Mouse (Mus musculus): ENCODE measurements around the gene Dcst2.

Dcst2 gene

DNA sequence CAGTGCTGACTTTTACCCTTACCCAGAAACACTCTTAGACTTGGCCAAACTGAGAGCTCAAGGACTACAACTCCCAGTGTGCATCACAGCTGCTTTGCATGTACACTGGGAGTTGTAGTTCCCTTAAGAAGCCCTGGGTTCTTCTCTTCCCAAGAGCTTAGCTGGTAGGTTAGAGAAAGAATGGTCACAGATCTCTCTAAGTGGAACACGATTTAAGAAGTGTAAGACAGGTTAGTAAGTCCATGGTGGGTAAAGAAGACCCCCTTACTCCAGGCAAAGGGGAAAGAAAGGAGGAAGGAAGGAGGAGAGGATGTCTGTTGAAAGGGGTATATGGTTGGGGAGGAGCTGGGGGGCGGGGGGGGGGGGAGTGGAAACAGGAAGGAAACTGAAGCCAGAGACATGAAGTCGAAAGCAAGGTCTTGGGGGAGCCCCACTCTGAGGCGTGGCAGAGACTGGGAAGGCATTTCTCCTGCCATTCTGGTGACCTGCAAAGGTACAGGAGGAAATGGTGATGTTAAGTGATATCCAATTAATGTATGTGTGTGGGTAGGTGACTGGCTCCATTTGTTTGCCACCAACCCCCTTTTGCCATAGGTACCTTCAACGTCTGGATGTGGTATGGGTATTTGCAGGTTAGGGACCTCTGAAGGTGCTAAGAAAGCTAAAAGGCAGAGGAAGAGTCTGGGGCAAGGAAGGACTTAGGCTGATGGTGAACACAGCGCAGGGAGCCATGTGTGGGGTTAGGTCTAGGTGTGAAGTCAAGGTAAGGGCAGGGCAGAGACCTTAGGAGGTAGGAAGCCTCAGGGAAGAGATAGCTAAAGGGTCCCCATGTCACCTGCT lies 27.3 kb downstream of the Dcst2 start:
- peak; percentile 56 for DNase-seq

DNA sequence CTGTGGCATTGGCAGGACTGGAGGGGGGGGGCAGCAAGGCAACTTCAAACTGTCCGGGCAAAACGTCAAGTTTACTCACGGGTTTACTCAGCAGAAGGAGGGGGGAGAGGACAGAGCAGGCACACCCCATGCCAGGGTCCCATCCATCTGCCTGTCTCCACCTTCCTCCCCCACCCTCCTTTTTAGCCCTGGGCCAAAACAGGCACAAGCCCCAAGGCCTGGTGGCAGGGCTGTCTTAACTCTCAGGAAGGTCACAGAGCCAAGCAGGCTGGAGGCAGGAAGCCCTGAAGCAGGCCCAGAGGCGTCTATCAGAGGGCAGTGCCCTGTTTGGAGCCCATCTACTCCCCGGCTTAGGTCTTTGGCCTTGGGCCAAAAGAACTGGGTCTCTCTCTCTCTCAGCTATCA lies 28.3 kb downstream of the Dcst2 start:
- peak; percentile 21 for DNase-seq

DNA sequence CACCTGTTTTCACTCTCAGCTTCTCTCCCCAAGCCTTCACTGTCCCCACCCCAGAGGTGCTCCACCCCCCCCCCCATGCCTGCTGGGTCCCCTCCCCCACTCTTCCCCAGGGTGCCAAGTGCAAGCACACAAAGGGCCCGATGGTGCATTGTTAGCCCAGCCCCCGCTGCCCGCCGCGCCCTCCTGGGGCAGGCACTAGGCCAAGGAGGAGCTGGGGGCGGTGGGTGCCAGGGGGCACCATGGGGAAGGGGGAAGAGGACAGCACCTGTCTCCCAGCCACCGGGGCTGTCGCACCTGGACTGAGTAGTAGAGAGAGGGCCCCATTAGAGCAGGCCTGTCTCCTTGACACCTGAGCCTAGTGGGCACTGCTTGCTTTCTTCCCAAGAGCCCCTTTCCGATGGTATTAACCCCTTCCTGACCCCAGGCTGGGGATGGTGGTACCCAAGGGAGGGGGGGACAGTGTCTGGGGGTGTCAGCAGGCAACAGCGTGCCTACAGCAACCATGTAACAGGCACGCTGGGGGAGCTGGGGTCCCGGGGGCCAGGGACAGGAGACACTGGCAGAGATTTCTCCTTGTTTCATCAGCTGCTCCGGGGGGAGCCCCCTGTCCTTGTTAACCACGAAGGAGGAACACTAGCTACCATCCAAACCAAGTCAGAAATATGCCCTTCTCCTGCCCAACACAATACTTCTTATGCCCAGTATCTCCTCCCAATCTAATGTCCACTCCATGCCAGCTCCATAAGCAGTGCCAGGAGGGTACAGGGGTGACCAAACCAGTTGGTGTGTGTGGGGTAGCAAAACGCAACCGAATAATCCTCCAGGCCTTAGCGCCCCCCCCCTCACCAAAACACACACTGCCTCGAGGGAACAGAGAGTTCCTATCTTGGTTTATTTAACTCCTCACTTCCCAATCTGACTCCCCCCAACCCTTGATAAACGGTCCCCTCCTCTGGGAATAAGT lies 29.2 kb downstream of the Dcst2 start:
- DNase-seq, result peak; percentile 56

DNA sequence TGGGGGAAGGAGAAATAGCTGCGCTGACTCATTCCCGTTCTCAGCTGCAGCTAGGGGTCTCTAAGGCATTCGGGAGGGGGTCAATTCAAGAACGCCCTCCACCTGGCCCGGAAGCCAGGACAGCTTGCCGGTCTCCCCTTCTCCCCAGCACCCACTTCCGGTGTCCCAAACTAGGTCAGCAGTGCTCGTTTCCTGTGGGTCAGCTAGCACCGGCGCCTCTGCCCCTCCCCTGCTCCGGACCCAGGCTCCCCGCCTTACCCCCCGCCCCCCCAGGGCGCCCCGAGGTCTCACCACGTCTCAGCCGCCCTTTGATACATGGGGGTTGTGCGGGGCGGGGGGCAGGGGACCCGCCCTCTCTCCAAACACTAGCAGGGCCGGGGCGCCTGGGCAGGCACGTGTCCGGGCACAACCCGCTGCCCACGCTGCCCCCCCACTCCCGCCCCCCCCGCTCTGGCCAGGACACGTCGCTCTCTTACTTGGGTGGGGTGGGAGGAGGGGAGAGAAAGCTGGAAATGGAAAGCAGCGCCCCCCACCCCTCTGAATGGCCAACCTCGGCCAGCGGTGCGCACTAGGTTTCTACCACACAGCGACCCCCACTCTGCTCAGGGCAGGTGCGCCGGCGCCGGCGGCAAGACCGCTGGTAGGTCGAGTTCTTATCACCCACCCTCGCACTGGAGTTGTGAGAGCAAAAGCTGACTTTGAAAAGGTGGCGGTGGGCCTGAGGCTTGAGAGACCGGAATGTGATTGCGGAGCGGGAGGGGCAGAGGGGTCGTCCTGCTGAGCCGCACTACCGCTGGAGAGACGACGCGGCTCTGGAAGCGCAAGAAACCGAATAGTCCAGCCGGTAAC lies 30.1 kb downstream of the Dcst2 start:
- peak; percentile 38 for DNase-seq

DNA sequence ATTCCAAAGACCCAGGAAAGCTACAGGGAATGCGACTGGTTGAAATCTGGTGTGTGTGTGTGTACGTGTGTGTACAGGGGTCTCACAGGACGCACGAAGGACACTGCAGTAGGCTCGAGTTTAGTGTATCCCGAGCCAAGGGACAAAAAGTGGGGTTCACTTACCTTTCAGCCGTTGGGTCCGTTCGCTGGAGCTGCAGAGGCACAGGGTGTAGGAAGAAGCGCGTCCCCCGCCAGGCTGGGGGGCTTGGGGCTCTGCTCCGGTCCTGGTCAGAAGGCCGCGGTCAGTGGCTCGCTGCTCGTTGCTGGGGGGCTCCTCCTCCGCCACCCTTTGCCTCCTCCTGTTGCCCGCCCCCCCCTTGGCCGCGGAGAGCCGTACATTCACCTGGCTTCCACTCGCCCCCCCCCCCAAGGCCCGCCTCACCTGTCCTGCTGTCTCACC lies 31.1 kb downstream of the Dcst2 start:
- no peak for DNase-seq

DNA sequence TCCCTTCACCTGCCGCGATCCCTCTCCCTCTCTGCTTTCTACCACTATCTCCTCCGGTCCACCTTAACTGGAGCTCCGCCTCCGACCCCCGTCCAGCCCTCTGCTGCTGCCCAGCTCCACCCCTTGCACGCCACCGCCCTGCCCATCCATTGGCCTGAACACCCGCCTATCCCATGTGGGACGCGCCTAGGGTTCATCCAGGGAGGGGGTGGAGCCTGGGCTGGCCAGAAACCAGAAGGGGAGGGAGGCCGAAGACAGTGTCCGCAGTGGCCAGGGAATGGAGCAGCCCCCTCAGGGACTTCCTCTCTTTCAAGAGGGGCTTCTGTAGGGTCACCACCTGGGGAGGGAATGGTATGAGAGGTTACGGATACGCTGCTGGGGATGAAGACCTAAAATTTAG lies 31.8 kb downstream of the Dcst2 start:
- peak; percentile 72 for DNase-seq

DNA sequence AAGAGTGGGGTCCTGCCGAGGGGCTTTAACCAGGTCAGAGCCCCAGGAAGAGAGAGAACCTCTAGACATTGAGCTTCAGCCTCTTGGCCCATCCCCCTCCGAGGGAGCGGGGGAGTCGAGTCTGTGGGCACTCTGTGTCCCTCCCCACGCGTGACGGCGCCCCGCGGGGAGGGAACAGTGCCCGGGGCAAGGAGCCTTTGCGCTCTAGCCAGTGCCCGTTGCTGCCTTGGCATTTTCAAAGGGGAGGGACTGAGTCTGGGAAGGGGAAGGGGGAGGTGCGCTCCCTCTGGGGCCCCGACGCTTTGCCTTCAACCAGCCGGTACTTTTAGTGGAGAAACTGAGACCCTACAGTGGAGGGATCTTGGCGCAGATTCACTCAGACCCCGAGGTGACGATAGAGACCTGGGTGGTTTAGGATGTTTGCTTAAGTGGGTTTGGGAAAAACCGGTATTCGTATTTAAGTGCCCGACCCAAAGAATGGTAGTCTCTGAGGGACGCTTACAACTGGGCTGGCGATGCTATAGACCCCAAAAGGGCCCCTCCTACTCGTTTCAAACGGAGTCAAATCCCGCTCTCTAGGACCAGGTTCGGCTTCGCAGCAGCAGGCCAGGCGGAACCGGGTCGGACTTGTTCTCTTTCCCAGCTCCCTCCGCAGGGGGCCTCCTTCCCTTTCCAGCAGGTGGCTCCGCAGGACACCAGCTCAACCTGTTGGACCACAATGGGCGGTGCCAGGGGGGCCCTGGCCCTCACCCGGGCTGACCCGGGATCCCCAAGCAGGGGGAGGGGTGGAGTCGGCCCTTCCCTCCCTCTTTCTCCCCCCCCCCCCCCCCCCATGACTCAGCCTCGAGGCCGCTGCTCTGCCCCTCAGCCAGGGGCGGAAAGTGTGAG lies 32.5 kb downstream of the Dcst2 start, which contains the start of gene Zbtb7b:
TSS of gene Zbtb7b (minus strand) at position 771 of the 888 bp plus-strand sequence.
- DNase-seq, result peak; percentile 37

DNA sequence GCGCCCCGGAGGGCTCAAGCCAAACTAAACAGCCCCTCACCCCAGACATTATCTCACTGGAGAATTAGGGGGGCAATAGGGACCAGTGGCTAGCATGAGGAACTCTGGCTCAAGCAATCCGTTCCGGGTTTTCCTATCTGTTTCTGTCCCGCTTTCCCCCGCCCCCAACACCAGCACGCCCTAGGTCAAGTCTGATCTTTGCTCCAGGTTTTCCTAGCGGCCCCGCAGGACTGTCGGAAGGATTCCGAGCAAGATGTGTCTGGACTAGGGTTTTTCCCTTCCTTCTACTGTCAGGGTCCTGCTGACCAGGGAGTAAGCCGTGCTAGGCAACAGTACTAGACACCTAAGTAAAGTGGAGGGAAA lies 33.1 kb downstream of the Dcst2 start:
- peak; percentile 27 for DNase-seq

DNA sequence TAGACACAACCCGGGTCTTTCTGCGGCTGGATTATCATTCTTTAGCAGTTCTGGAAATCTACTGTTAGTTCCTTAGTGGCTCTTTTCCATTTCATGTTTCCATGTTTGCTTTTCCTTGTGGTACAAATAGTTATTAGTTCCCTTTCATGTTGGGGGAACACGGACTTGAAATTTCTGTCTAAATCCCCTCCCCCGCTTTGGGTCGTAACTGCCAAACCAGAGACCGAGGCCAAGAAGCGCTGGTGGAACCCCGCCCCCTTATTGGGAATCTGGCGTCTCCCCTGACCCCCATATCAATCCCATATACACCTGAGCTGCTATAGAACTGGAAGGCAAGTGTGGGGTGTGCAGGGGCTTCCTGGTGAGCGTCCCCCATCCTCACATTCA lies 33.6 kb downstream of the Dcst2 start:
- no peak for DNase-seq

DNA sequence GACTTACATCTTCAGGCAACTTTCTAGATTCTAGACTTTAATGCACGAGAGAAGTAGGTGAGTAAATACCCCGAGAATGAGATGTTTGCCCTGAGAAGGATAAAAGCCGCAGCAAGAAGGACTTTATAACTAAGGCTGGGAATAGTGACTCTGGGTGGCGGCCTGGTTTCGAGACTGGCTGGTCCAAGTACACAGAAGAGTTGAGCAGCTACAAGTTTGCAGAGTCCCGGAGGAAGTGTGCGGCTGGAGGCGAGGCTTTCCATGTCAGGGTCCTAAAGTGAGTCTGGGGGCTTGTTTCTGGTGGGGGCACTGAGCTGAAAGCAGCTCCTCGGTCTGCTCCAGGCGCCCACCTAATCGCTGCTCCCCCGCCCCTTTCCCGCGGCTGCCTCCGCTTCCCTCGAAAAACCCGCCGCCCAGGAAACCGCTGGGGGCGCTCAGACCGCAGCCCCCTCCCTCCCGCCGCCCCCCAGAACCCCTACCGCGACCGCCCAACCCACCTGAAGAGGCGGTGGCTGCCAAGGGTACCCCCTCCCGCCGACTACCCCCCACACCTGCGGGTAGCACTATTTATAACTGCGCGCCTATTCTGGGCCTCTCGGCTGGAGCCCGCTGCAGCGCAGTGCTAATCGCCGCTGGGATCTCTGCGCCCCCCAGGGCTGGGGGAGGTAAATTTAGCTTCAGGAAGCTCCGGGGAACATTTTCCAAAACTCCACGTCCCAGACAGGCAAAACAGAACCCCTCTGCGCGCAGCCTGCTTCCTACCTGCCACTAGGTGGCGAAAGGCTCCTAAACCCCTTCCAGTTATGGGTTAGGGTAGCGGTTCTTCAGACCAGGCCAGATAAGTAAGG lies 34.3 kb downstream of the Dcst2 start:
- DNase-seq, result peak; percentile 82

DNA sequence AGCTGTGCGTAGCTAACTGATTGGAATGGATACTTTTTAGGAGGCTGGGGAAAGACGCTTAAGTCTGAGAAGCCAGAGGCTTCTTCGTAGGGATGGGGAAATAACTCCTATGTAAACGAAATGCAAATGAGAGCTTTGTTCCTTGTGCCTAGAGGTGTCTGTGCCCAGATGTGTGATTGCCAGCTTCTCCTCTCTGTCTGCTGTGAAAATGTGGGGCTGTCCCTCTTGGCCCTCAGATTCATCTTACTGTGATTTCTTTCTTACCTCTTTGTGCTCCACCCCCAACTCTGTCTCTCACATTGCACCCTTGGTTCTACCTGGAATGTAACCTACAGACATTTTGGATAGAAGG lies 34.9 kb downstream of the Dcst2 start:
- no peak for DNase-seq

DNA sequence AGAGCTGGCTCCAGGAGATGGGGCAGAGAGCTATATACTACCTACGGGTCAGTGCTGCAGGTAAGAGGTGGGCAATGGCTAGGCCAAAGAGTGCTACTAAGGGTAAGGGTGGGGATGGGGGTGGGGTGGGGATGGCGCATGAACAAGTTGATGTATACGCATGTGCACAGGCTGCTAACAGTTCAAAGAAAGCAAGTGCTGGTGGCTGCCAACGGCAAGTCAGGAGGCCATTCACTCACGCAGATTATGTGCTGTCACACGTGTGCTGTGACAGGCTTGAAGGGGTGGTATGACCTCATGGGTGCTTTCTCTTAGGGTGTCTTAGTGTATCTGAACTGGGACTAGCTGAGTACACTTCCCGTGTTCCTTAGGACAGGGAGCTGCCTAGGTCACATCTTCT lies 39.6 kb downstream of the Dcst2 start:
- no peak for DNase-seq

DNA sequence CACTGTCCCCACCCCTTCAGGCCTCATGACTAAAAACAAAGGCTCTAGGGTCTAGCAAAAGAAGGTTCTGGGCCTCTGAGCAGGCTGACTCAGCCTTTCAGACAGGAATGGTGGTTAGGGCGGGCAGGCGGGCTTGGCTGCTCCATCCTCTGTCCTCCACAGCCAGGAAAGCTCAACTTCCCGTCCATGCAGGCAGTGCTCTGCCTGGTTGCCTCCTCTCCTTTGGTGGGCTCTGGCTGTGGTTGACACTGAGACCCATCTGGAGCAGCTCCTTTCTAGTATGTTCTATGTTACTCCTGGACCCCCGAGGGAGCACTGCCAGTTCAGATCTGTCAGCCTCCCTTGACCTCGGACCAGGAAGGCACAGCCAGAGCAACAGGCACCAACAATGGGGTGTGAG lies 40.9 kb downstream of the Dcst2 start, which contains the start of gene Lenep:
TSS of gene Lenep (minus strand) at position 101 of the 400 bp plus-strand sequence.
- DNase-seq, result no peak

DNA sequence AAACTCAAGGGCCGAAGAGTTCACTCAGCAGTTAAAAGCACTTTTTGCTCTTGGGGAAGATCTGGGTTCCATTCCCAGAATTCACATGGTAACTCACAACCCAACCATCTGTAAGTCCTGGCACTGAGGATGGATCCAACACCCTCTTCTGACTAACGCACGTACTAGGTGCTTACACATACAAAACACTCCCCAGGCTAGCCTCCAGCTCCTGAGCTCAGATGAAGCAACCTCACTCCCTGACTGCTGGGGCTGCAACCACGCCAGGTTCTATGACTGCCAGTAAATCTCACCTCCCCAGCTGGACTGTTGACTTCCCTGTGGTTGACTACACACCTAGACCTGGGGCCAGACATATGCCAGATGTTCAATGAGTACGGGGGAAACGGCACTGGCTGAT lies 45.1 kb downstream of the Dcst2 start:
- DNase-seq, result no peak

DNA sequence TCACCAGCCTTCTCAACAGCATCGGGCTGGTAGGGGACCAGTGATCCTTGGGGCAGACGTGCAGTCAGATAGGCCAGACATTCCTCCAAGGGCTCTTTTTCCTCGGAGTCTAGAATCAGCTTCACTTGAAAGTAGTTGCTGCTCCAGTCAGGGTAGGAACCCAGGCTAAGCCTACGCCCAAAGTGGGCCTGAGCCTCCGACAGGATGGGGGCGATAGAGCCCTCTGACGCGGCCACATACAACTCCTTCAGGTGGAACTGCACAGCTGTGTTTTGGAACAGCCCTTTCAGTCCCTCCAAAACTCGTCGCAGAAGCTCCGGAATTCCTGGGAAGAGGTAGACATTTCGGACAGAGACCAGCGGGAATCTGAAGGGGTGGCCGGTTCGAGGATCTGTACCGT lies 46.7 kb downstream of the Dcst2 start:
- DNase-seq, result no peak

DNA sequence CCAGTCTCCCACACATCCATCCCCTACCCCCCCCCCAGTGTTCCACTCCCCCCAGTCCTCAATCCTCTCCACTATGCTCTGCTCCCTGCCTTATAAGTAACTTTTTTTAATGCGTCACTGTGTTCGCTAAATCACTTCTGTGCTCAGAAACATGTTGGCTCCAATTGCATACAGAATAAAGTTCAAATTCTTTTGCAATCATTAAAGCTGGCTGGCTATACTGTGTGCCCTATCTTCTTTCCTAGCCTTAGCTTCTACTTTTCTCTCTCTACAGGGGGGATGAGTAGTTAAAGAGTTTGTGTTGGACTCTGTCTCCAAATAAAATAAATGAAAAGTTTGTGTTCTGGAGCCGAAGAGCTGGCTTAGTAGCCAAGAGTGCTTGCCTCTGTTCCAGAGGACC lies 47.9 kb downstream of the Dcst2 start:
- no peak for DNase-seq

DNA sequence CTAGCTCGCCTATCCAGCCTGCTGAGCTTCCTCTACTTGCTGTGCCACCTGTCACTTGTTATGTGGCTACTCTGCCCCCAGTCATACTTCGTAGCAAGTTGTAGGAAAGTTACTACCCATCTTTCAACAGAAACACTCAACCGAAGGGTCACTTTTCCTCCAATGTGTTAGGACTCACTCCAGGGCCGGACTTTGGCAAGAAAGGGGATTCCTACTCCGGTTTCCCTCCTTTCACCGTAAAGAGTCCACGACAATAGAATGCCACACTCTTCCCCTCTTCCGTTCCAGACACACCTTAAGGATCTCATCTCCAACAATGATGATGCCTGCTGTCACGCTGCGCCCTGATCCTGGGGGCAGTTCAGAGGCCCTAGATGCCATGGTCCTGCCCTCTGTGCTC lies 49.1 kb downstream of the Dcst2 start:
- DNase-seq, result no peak

DNA sequence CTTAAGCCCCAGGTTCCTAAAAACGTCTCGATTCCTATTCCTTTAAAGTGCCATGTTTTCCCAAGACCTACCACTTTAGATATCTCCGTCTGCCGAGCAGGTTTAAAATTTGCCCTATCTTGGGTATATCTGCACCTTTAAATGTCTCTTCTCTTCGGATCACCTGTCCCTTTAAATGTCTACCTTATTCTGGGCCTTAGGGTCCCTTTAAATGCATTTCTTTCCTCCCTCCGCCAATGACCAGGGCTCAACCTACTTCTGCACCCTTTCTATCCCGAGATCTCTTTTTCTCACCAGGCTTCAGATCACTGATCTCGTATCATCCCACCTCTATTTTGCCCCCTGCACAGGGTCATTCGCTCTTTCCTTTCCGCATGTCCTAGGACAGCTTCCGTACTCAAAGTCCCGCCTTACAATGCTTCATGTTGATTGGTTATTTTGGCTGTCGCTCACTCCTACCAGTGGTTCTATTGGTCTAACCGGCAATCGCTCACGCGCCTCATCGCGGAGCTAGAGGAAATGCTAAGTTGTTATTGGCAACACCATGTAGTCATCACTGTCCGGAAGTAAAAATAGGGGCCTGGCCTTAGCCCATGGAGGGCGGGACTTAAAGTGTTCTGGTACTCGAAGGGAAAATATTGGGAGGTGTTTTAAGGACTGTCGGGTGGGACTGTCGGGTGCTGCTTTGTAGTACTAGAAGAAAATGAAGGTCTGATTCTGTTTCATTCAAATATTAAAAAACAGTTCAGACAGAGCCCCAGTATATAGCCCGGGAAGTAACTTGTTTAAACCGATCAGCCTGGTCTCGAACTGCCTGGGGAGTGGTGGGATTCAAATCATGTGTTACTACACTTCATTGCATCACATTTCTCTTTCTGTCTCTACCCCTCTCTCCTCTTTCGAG lies 50.0 kb downstream of the Dcst2 start, which contains the start of gene Flad1:
TSS of gene Flad1 (minus strand) at position 381 of the 904 bp plus-strand sequence.
- peak; percentile 99 for DNase-seq

DNA sequence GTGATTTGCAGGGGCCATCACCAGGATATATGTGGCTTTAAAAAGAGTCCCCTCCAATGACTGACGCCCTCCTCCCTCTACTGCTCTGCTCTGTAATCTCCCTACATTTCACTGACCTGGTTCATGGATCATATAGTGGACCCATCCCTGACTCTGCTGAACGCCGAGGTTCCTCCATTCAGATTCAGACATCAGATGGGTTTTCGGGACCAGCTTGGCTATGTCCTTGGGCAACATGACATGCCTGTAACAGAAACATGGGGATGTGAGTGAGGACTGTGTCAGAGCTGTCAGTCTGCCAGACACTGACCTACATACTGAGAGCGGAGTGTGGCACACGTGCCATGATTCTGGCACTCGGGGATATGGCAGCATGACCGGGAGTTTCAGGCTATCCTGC lies 54.4 kb downstream of the Dcst2 start:
- no peak for DNase-seq

DNA sequence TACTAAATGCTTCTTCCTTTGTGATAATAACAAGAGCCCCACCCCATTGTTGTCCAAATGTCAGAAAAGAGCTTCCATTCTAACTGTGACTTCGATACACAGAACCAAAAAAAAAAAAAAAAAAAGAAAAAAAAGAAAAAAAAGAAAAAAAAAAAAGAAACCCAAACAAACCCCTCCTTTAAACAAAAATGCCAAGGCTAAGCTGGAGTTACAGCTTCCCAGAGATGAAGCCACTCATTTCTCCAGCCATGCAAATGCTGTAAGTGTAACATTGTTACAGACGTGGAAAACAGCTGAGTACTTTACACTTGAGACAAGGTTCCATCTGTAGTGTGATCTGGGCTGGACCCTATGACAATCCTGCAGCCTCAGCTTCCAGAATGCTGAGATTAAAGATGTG lies 55.4 kb downstream of the Dcst2 start:
- no peak for DNase-seq
